Mouse (Mus musculus): ENCODE results near the gene Mta1.
A peak's percentile ranks its signal among the peaks of the same experiment; 100 is the strongest.

The Mta1 gene

GRCm38 (mm10) chr12:113134502-113134901, 36.4 kb downstream of the Mta1 start:
- no peak for DNase-seq (ENCODE audit: low read depth, low spot score)

DNA sequence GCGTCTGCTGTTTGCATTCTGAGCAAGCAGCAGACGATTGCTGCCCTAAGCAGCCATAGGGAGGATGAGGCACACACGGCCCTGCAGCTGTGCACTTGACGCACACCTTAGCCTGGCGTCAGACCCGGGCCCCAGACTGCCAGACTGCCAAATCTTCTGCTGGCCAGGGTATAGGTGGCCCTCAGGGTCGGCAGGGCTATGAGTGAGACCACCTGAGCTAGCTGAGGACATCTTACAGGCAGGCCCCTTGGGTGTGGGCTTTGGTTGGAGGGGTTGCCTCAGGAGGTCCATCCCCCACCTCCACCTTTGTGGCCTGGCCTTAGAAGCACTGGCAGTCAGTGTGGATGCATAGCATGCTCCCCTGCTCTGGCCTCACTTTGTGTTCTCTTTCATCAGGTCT, 37.3 kb downstream of the Mta1 start:
- no peak for DNase-seq (ENCODE audit: low read depth, low spot score)

GRCm38 (mm10) chr12:113136492-113137020, 38.5 kb downstream of the Mta1 start:
- DNase-seq (ENCODE audit: low read depth, low spot score) = no peak

DNA sequence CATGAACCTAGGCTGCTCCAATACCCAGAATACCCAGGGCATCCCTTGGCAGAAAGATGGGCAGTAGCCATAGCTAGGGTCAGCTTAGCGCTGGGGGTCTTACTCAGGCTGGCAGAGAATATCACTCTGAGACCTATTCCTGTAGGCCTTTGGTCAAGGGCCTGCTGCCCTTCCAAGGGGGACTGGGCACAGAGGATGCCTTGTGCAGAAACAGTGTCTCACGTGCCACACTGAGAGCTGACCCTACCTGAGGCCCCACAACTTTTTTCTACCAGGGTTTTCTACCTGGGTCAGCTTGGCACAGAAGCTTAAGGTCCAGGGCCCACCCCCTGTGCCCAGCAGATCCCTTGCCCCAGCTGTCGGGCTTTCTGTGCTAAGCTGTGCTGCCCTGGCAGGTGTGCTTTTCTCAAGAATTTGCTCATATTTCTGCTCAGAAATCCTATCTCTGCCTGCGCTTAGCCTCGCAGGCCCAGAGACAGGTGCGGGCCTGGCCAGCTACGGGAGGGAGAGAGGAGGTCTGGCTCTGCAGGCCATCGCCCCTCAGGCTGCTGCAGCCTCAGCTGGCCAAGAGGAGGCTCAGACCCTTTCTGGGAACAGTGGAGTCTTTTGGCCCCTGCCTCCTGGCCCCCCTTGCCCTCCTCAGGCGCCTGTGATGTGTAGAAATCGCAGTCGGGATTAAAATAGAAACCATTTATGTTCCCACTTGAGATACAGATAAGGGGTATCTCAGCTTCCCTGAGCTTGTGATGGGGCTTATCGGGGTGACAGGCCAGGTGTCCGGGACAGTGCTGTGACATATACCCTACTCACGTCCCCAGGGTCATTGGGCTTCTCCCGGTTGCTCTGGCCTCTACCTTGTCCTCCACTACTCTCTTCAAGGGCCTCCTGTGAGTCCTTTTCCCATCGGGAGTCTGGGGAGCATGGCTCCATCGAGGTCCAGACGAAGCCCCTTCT, 39.5 kb downstream of the Mta1 start:
- DNase-seq (ENCODE audit: low read depth, low spot score) = no peak

DNA sequence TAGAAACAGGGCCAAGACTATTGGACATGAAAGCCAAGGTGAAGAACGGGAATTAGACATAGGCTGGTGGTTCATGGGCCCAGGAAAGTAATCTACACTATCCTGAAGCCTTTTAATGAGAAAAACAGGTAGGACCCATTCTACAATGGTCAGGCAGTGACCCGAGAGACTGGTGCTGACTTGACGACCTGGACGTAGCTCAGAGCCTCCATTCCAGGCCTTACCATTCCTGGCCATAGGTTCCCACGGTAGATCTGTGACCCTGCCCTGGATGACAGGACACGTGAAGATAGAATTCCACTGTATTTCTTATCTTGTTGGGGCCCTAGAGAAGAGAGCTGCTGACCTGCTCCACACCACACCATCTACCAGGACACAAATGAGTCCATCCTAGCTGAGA, 40.2 kb downstream of the Mta1 start:
- no peak for DNase-seq (ENCODE audit: low read depth, low spot score)

DNA sequence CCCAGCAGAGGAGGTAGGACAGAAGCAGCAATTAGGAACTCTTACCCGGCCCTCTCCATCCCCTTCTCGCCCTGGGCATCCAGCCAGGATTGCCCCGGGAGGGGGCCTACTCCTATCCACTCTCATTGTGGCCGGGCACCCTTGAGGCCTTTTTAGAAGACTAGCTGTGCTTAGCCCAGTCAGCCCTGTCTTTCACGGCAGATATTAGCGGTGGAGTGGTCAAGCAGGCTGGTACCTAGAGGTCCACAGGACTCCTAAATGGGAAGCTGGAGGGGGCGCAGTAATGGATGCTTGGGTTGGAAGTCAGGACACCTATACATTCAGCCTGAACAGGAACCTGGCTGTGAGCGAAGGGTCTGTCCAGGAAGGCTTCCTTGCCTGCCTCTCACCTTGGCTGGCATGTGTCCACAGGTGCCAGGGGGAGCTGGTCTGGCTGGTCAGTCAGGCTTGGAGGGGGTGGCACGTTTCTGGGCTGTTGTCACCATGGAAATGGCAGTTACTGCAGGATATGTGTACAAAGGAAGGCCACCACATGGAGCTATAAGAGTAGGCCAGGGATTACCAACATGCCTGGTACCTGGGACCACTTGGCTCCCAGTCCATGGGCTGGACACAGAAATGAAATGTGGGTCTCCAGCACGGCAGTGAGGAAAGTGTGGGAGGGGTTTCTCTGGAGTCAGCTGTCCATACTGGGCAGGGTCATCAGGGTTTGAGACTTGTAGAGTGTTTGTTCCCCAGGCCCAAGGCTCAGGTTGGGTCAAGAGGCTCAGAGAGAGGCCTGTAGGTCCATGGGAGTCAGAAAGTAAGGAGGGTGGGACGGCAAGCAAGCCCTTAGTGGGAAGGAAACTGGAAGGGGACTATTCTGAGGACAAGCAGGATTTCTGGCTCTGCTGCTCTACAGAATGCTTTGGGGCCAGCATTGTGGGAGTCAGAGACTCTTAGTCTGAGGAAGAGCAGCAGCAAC, 41.1 kb downstream of the Mta1 start:
- no peak for DNase-seq (ENCODE audit: low read depth, low spot score)

GRCm38 (mm10) chr12:113139908-113140615, 42.0 kb downstream of the Mta1 start, which contains the start of gene Crip2:
Crip2 (plus strand) TSS chr12:113140236.
- DNase-seq (ENCODE audit: low read depth, low spot score) = no peak

DNA sequence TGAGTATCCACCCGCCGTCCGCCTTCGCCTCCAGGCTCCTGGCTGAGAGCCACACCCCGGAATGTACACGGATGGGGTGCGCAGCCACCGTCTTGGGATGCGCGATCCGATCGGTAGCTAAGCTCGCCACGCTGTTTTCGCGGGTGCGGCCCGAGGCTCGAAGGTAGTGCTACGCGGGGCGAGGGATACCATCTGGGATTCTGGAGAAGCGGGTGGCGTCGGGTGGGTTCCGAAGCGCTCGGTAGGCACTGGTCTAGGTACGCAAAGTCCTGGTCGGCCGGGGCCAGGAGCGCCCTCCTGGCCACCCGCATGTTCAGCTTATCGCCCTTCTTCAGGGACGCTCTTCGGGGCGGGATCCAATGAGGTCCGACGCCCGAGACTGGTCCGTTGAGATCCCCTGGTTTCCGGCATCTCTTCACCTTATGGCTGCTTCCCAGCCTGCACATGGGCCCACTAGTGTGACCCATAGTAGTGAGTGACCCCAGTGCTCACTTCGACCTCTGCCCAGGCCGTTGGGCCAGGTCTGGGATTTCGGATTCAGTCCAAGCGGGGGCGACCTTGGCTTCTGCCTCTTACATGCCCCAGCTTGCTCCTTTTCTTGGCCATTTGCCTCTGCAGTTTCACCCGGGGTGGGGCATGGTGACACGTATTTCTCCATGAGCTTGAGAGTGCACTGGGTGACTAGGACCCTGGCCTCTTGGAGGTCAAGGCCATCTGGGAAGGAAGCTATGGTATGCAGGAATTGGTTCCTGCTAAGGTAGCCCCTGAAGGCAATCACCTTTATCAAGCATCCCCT, 42.7 kb downstream of the Mta1 start:
- DNase-seq (ENCODE audit: low read depth, low spot score) = no peak

DNA sequence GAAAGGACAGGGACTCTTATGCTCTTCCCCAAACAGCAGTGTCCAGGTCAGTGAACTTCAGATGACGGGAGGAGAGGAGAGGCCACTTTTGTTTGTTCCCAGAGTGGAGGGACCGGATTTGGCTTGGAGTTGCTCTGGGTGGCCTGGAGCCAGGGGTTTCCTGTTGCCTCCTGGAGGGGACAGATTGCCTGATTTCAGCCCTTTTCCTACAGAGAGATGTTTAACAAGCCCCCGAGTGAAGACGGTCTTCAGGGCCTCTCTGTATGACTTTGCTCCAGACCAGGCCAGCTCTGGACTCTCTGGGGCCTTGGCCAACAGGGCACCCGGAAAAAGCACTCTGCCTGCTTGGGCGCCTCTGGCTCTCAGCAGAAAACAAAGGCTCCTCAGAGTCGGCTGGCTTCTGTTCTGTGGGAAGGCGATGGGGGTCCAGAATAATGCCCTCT, 43.5 kb downstream of the Mta1 start:
- no peak for DNase-seq (ENCODE audit: low read depth, low spot score)

GRCm38 (mm10) chr12:113142021-113142975, 44.2 kb downstream of the Mta1 start:
- DNase-seq (ENCODE audit: low read depth, low spot score) = peak; percentile 61

GRCm38 (mm10) chr12:113143164-113143563, 45.1 kb downstream of the Mta1 start:
- no peak for DNase-seq (ENCODE audit: low read depth, low spot score)

GRCm38 (mm10) chr12:113144001-113144756, 46.1 kb downstream of the Mta1 start:
- peak; percentile 63 for DNase-seq (ENCODE audit: low read depth, low spot score)

DNA sequence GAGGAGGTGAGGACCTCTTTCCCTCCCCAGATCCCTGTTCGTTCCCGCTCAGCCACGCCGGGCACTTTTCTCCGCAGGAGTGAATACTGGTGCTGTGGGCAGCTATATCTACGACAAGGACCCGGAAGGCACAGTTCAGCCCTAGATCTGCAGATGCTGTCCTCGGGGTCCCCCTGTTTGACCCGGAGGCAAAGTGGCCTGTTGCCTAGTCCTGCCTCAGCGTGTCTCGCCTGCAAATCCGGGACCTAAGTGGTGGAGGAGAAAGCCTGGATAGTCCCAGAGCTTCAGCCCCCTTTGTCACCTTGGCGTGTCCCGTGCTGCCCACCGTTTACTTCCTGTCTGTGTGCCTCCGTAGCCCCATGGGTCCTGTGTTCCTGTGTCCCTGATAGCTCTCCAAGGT, 46.8 kb downstream of the Mta1 start:
- DNase-seq (ENCODE audit: low read depth, low spot score) = no peak

DNA sequence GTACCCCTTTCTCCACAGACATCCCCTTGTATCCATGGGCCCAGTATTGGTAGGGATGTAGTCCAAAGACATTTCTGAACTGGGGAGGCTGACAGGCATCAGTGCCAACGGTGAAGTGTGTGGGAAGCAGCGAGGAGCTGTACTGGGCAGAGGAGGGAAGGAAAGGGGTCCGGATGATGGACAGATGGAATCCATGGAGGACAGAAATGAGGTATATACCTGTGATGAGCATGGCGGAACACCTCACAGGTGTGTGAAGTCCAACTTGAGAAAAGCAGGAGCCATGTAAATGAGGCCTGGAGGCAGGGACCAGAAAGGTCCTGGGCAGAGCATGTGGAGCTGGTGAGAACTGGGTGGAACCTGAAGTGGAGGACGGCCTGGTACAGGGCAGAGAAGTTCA, 47.5 kb downstream of the Mta1 start:
- no peak for DNase-seq (ENCODE audit: low read depth, low spot score)

DNA sequence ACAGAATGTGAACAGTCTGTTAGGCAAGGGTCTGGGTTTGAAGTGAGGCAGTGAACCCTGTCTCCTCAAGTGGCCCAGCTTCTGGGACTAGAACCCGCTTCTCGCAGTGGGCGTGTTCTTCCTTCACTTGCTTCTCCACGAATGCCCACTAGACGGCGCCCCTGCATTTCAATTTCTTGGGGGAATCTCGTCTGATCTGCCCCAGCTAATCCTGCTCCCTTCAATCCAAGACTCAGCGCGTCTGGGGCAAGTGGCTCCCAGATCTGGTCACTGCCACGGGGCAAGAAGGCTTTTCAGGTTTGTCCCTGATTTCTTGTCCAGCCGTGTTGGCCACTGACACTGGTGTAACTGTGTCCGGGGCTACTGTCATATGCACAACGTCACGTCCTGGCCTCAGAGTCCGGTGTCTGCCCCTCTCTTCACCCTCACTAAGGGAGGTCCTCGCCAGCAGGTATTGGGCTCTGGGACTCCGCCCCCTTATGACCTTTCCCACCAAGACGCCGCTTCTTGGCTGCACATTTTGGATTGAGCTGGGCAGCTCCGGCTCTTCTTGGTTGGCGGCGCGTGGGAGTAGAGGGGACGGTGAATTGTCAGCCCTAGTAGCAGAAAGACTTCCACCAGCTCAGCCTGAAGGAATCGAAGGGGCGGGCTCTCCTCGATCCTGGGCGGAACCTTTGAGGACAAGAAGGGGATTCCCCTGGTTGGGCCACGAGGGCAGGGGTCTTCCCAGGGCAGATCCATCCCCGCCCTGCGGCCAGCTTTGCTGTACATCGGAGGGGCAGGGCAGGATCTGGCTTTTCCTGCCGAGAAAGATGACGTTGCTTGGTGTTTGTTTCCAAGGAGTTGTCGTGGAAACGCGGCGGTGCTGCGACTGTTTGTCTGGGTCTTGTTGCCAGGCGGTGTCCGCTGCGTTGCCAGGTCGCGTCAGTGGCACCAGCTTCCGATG, 48.3 kb downstream of the Mta1 start, which contains the start of gene Crip1:
Gene Crip1, plus strand, starts transcription at position 205 of the 946 bp plus-strand sequence.
- DNase-seq (ENCODE audit: low read depth, low spot score) = no peak

GRCm38 (mm10) chr12:113147481-113147880, 49.4 kb downstream of the Mta1 start:
- DNase-seq (ENCODE audit: low read depth, low spot score) = no peak

- no peak for DNase-seq (ENCODE audit: low read depth, low spot score)
These were observed 50.4 kb downstream of the Mta1 start for GRCm38 (mm10) chr12:113148381-113149035.

All from 3T3-L1 (cell line).